Mouse (Mus musculus) heart, embryonic 13.5 days (tissue): ENCODE measurements at regions not wholly inside any gene's neighbourhood (a gene's known extent, or its start where the extent isn't known, plus 50 kb on each side); places are given as distances from the start of the nearest gene placed in this dataset.

Experiments used
- ATAC-seq: fragments of 200-750 bp; cut with Nextera tagmentation; 2 replicates; pipeline ENCODE4 v1.8.0; 2017; ENCODE audit warnings: moderate TSS enrichment; ENCODE audit not compliant: insufficient number of reproducible peaks, low FRiP score, low TSS enrichment; ENCODE audit errors: extremely low read depth
- H3K27ac ChIP-seq: fragments of 300-500 bp; sonication (generic); replicated peaks from 2 replicates; pipeline ENCODE4 v1.5.1; 2015; ENCODE audit warnings: moderate library complexity, mild to moderate bottlenecking, inconsistent platforms
- H3K27me3 ChIP-seq: fragments of 300-500 bp; sonication (generic); replicated peaks from 2 replicates; pipeline ENCODE4 v1.6.1; 2015; ENCODE audit warnings: mild to moderate bottlenecking, inconsistent platforms
- H3K36me3 ChIP-seq: fragments of 300-500 bp; sonication (generic); 2 replicates; pipeline ENCODE4 v1.6.1; 2015; ENCODE audit warnings: mild to moderate bottlenecking, inconsistent platforms
- H3K4me1 ChIP-seq: fragments of 300-500 bp; sonication (generic); 2 replicates; pipeline ENCODE4 v1.6.1; 2015; ENCODE audit warnings: inconsistent platforms
- H3K4me2 ChIP-seq: fragments of 300-500 bp; sonication (generic); 2 replicates; pipeline ENCODE4 v1.6.1; 2015; ENCODE audit warnings: inconsistent platforms, mild to moderate bottlenecking, moderate library complexity
- H3K4me3 ChIP-seq: fragments of 300-500 bp; sonication (generic); 2 replicates; pipeline ENCODE4 v1.5.1; 2015; ENCODE audit warnings: moderate library complexity, mild to moderate bottlenecking, inconsistent platforms
- H3K9ac ChIP-seq: fragments of 300-500 bp; sonication (generic); 2 replicates; pipeline ENCODE4 v1.6.1; 2015; ENCODE audit warnings: inconsistent platforms, mild to moderate bottlenecking, moderate library complexity
- H3K9me3 ChIP-seq: fragments of 300-500 bp; sonication (generic); 2 replicates; pipeline ENCODE4 v1.6.1; 2016; ENCODE audit warnings: inconsistent platforms
- WGBS: fragments of 180-500 bp; shearing (Covaris S2); methylation state at CpG from one replicate; pipeline ENCODE4 v1.1.7; 2015; ENCODE audit warnings: mixed read lengths; 5-methylcytosine and 5-hydroxymethylcytosine counted together

GRCm38 (mm10) chr2:80855214-80855613, 238.2 kb downstream of the Nup35 start:
- H3K27me3 ChIP-seq: no peaks in the 10 kb centered on the region
- no peak overlapping the region for H3K9ac ChIP-seq
- no peak overlapping the region for H3K4me3 ChIP-seq
- H3K4me1 ChIP-seq: peaks cover 20% of the 10 kb centered on the region
- no peaks in the 10 kb centered on the region for H3K36me3 ChIP-seq
- peak overlapping the region; percentile 54 for H3K27ac ChIP-seq
- H3K9me3 ChIP-seq: no peaks in the 10 kb centered on the region
- WGBS: 19% methylated on average over 4 of the region's 4 CpGs
- no peak; the same call in 1 of the 2 replicates for ATAC-seq
- H3K4me2 ChIP-seq: no peak overlapping the region

GRCm38 (mm10) chr2:80870046-80870445, 253.0 kb downstream of the Nup35 start:
- Histone ChIP-seq H3K9ac (no peak overlapping the region), H3K4me2 (no peak overlapping the region), H3K27me3 (no peaks in the 10 kb centered on the region), H3K4me1 (0 out of 2 replicates have a peak, but pooled peaks cover 5% of the 10 kb centered on the region), H3K4me3 (no peak overlapping the region), H3K36me3 (no peaks in the 10 kb centered on the region), H3K27ac (no peak overlapping the region), H3K9me3 (no peaks in the 10 kb centered on the region)
- WGBS: 72% methylated on average over 8 of the region's 9 CpGs
- no peak for ATAC-seq

GRCm38 (mm10) chr2:80870458-80870857, 253.4 kb downstream of the Nup35 start:
- no peaks in the 10 kb centered on the region for H3K9me3 ChIP-seq
- H3K36me3 ChIP-seq: no peaks in the 10 kb centered on the region
- no peak overlapping the region for H3K4me3 ChIP-seq
- 75% methylated on average over 6 of the region's 6 CpGs for WGBS
- H3K9ac ChIP-seq: no peak overlapping the region
- no peaks in the 10 kb centered on the region for H3K27me3 ChIP-seq
- H3K4me1 ChIP-seq: 0 out of 2 replicates have a peak, but pooled peaks cover 5% of the 10 kb centered on the region
- ATAC-seq: no peak
- no peak overlapping the region for H3K27ac ChIP-seq
- no peak overlapping the region for H3K4me2 ChIP-seq

- no peak overlapping the region for H3K4me3 ChIP-seq
- H3K9ac ChIP-seq: no peak overlapping the region
- no peaks in the 10 kb centered on the region for H3K9me3 ChIP-seq
- no peak overlapping the region for H3K27ac ChIP-seq
- no peaks in the 10 kb centered on the region for H3K27me3 ChIP-seq
- no peak overlapping the region for H3K4me2 ChIP-seq
- ATAC-seq: no peak
- WGBS: 78% methylated on average over 6 of the region's 6 CpGs
- no peaks in the 10 kb centered on the region for H3K36me3 ChIP-seq
- 0 out of 2 replicates have a peak, but pooled peaks cover 5% of the 10 kb centered on the region for H3K4me1 ChIP-seq
Measured at GRCm38 (mm10) chr2:80871356-80871755, 254.3 kb downstream of the Nup35 start.

- Histone ChIP-seq H3K9ac (no peak overlapping the region), H3K36me3 (no peaks in the 10 kb centered on the region), H3K9me3 (no peaks in the 10 kb centered on the region), H3K4me2 (no peak overlapping the region), H3K27me3 (no peaks in the 10 kb centered on the region), H3K27ac (no peak overlapping the region), H3K4me3 (no peak overlapping the region), H3K4me1 (0 out of 2 replicates have a peak, but pooled peaks cover under 1% of the 10 kb centered on the region)
- ATAC-seq: no peak
- 72% methylated on average over 2 of the region's 2 CpGs for WGBS
Measured at GRCm38 (mm10) chr2:80878437-80878836, 261.4 kb downstream of the Nup35 start.

- Histone ChIP-seq H3K27ac (no peak overlapping the region), H3K27me3 (no peaks in the 10 kb centered on the region), H3K4me3 (no peak overlapping the region), H3K4me2 (no peak overlapping the region), H3K36me3 (no peaks in the 10 kb centered on the region), H3K4me1 (no peaks in the 10 kb centered on the region), H3K9ac (no peak overlapping the region), H3K9me3 (0 out of 2 replicates have a peak, but pooled peaks cover 2% of the 10 kb centered on the region)
- ATAC-seq: no peak
- 80% methylated on average over 5 of the region's 5 CpGs for WGBS
Measured at GRCm38 (mm10) chr2:80884231-80884630, 267.2 kb downstream of the Nup35 start.

GRCm38 (mm10) chr2:80902050-80902449, 285.0 kb downstream of the Nup35 start:
- no peak overlapping the region for H3K9ac ChIP-seq
- no peak overlapping the region for H3K4me3 ChIP-seq
- no peak overlapping the region for H3K4me2 ChIP-seq
- H3K9me3 ChIP-seq: no peaks in the 10 kb centered on the region
- H3K36me3 ChIP-seq: no peaks in the 10 kb centered on the region
- WGBS: 72% methylated on average over 3 of the region's 3 CpGs
- no peak for ATAC-seq
- H3K27me3 ChIP-seq: no peaks in the 10 kb centered on the region
- no peaks in the 10 kb centered on the region for H3K4me1 ChIP-seq
- no peak overlapping the region for H3K27ac ChIP-seq

GRCm38 (mm10) chr2:80913478-80913877, 296.4 kb downstream of the Nup35 start:
- Histone ChIP-seq H3K27ac (no peak overlapping the region), H3K36me3 (no peaks in the 10 kb centered on the region), H3K4me3 (no peak overlapping the region), H3K27me3 (no peaks in the 10 kb centered on the region), H3K9me3 (no peaks in the 10 kb centered on the region), H3K9ac (no peak overlapping the region), H3K4me2 (no peak overlapping the region), H3K4me1 (no peaks in the 10 kb centered on the region)
- WGBS: 88% methylated on average over 2 of the region's 2 CpGs
- ATAC-seq: no peak

GRCm38 (mm10) chr2:80945521-80945920, 328.5 kb downstream of the Nup35 start:
- no peak overlapping the region for H3K27ac ChIP-seq
- H3K4me1 ChIP-seq: no peaks in the 10 kb centered on the region
- H3K36me3 ChIP-seq: no peaks in the 10 kb centered on the region
- no peak overlapping the region for H3K4me2 ChIP-seq
- H3K27me3 ChIP-seq: no peaks in the 10 kb centered on the region
- 74% methylated on average over 3 of the region's 3 CpGs for WGBS
- no peak for ATAC-seq
- no peak overlapping the region for H3K9ac ChIP-seq
- H3K4me3 ChIP-seq: no peak overlapping the region
- no peaks in the 10 kb centered on the region for H3K9me3 ChIP-seq

GRCm38 (mm10) chr2:80966766-80967165, 349.7 kb downstream of the Nup35 start:
- whole genome bisulfite sequencing: 76% methylated on average over 5 of the region's 5 CpGs
- no peak for ATAC-seq
- Histone ChIP-seq H3K27ac (no peak overlapping the region), H3K4me2 (no peak overlapping the region), H3K9ac (no peak overlapping the region), H3K9me3 (no peaks in the 10 kb centered on the region), H3K4me1 (peaks cover 22% of the 10 kb centered on the region), H3K27me3 (no peaks in the 10 kb centered on the region), H3K4me3 (no peak overlapping the region), H3K36me3 (no peaks in the 10 kb centered on the region)

GRCm38 (mm10) chr2:80967260-80967659, 350.2 kb downstream of the Nup35 start:
- H3K4me3 ChIP-seq: no peak overlapping the region
- H3K4me2 ChIP-seq: no peak overlapping the region
- no peak for ATAC-seq
- no peaks in the 10 kb centered on the region for H3K9me3 ChIP-seq
- H3K4me1 ChIP-seq: peaks cover 22% of the 10 kb centered on the region
- no peaks in the 10 kb centered on the region for H3K27me3 ChIP-seq
- 81% methylated on average over 11 of the region's 11 CpGs for WGBS
- no peaks in the 10 kb centered on the region for H3K36me3 ChIP-seq
- no peak overlapping the region for H3K9ac ChIP-seq
- H3K27ac ChIP-seq: no peak overlapping the region

GRCm38 (mm10) chr2:80969354-80969753, 352.3 kb downstream of the Nup35 start:
- ATAC-seq: peak; percentile 70; the same call in 1 of the 2 replicates
- peaks cover 22% of the 10 kb centered on the region for H3K4me1 ChIP-seq
- H3K9me3 ChIP-seq: no peaks in the 10 kb centered on the region
- no peaks in the 10 kb centered on the region for H3K27me3 ChIP-seq
- H3K4me2 ChIP-seq: peak overlapping the region; percentile 47
- H3K36me3 ChIP-seq: no peaks in the 10 kb centered on the region
- H3K9ac ChIP-seq: 0 out of 2 replicates have a peak overlapping the region, but pooled peaks have one; percentile 24
- no peak overlapping the region for H3K4me3 ChIP-seq
- WGBS: 5% methylated on average over 5 of the region's 5 CpGs
- peak overlapping the region; percentile 86 for H3K27ac ChIP-seq
